In the genomic region with DNA sequence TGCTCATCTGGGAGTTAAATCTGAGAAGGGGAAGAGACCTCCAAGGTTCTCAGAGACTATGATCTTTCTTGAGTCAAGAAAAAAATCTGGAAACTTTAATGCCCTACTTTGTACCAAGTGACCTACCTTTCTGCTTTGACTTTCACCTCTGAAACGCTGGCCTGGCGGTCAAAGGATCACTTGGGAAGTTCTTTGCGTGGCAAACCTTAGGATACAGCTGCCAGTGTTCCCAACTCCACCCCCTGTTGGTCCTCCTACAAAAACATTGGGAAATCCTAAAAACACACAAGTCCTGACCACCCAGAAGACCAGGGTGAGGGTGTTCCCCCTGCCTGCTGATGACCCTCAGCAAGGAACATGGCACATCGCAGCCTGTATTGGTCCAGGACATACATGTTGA, we compare ENCODE assay signal across 16 mouse cellular contexts.
"Had no signal": no experiment of that assay in that cellular context is flagged by ENCODE, and none has a peak within 500 bp of the region (broad histone marks: within the 10 kb centered on the region; RNA-seq: fewer than 3 reads in every experiment).

No protein-coding gene starts in this region.

- H3K27ac ChIP-seq: neural tube, embryonic 13.5 days; neural tube, embryonic 15.5 days; stomach, embryonic 15.5 days; stomach, postnatal 0 days had no signal

- H3K36me3 ChIP-seq: neural tube, embryonic 13.5 days; neural tube, embryonic 15.5 days; stomach, embryonic 15.5 days had no signal

- DNase-seq: retina, postnatal 1 day; right cerebral cortex, adult 18-20 months; right cerebral cortex, postnatal 14 days; right cerebral cortex, postnatal 25 days; right cerebral cortex, postnatal 4 days; spleen, adult 18-20 months; thymus, adult 18-20 months; thymus, adult 2 months; thymus, postnatal 14 days; thymus, postnatal 25 days; thymus, postnatal 36 days; thymus, postnatal 4 days had no signal

- H3K9ac ChIP-seq: neural tube, embryonic 13.5 days; neural tube, embryonic 15.5 days; stomach, embryonic 15.5 days had no signal

- H3K4me3 ChIP-seq: neural tube, embryonic 13.5 days; neural tube, embryonic 15.5 days; stomach, embryonic 15.5 days had no signal

- H3K27me3 ChIP-seq: neural tube, embryonic 13.5 days; neural tube, embryonic 15.5 days; stomach, embryonic 15.5 days had no signal

- H3K4me1 ChIP-seq: neural tube, embryonic 13.5 days; neural tube, embryonic 15.5 days; stomach, embryonic 15.5 days had no signal
